Mouse (Mus musculus) liver, adult 2 months (tissue): ENCODE measurements around the gene Pgbd1.

Experiments
- CTCF ChIP-seq: fragments of 200-500 bp; IDR thresholded peaks from 2 replicates; pipeline ENCODE4 v1.5.1; 2011; ENCODE audit warnings: low read depth, low read length, control low read depth
- POLR2A ChIP-seq: fragments of 200-500 bp; IDR thresholded peaks from 2 replicates; pipeline ENCODE4 v1.6.1; 2011; ENCODE audit warnings: low read length, control low read depth; ENCODE audit not compliant: insufficient read depth; ENCODE audit errors: extremely low read depth

GRCm38 (mm10) chr13:21486881-21487280 lies 46.0 kb upstream of the Pgbd1 start:
- TF ChIP-seq CTCF (no peak), POLR2A (no peak)
